Mouse (Mus musculus): ENCODE measurements around the gene Cldn22. TPM values are rescaled to one million over a fixed set of nuclear protein-coding genes. Genes with fewer than 3 reads are reported as not detected.
"Not testable (repeated sequence)": the region's sequence is repeated elsewhere in the genome, so short reads cannot be mapped to it uniquely, and the experiment has no call there.

Gene Cldn22
- polyA plus RNA-seq, 1 experiment from 2014 or later = not detected

GRCm38 (mm10) chr8:47809970-47810665 is 14.2 kb upstream of the Cldn22 start:
- Histone ChIP-seq H3K9ac (no peak overlapping the region), H3K4me3 (no peak overlapping the region), H3K4me1 (no peaks in the 10 kb centered on the region), H3K27me3 (no peaks in the 10 kb centered on the region), H3K27ac (no peak overlapping the region), H3K9me3 (no peaks in the 10 kb centered on the region), H3K4me2 (replicated peaks) (no peak overlapping the region), H3K36me3 (no peaks in the 10 kb centered on the region)
- no peak for ATAC-seq (ENCODE audit: insufficient number of reproducible peaks, insufficient read depth, low FRiP score, low TSS enrichment)
- 84% methylated on average over 14 of the region's 14 CpGs for WGBS

DNA sequence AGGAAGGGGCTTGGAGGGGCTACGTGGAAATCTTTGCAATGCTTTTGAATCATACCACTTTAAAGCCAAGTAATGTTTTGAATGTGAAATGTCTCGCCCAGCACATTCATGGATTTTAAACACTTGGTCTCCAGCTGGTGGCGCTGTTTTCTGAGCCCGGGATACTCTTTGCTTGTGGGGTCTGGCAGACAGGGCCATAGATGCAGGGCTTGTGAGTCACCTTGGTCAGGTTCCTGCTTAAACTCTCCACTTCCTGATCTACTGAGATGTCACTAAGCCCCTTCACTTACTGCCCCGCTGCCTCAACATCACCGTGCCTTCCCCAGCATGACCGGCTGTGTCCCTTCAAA is 13.6 kb upstream of the Cldn22 start:
- Histone ChIP-seq H3K9ac (no peak overlapping the region), H3K4me2 (replicated peaks) (no peak overlapping the region), H3K4me3 (no peak overlapping the region), H3K9me3 (no peaks in the 10 kb centered on the region), H3K27me3 (no peaks in the 10 kb centered on the region), H3K27ac (no peak overlapping the region), H3K4me1 (no peaks in the 10 kb centered on the region), H3K36me3 (no peaks in the 10 kb centered on the region)
- 71% methylated on average over 7 of the region's 7 CpGs for WGBS
- no peak for ATAC-seq (ENCODE audit: insufficient number of reproducible peaks, insufficient read depth, low FRiP score, low TSS enrichment)

DNA sequence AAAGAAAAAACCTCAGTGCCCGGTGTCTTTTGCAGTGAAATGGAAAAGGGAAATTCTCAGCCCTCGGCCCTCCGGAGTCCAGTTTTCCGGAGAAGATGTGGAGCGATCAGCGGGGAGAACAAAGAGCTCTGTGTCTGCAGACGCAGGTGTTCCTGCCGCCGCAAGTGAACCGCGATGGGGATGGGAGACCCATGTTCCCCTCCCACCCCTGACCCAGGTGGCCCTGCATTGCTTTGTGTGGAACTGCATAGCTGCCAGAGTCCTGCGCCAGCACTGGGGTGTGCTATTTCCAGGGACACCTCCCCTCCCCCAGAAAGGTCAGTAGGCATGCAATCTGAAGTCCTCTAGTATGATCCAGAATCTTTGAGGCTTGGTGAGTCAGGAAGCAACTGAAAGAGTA is 13.1 kb upstream of the Cldn22 start:
- Histone ChIP-seq H3K4me2 (replicated peaks) (no peak overlapping the region), H3K27me3 (no peaks in the 10 kb centered on the region), H3K9ac (no peak overlapping the region), H3K9me3 (no peaks in the 10 kb centered on the region), H3K4me1 (no peaks in the 10 kb centered on the region), H3K36me3 (no peaks in the 10 kb centered on the region), H3K27ac (no peak overlapping the region), H3K4me3 (no peak overlapping the region)
- 41% methylated on average over 12 of the region's 12 CpGs for WGBS
- ATAC-seq (ENCODE audit: insufficient number of reproducible peaks, insufficient read depth, low FRiP score, low TSS enrichment) = no peak

GRCm38 (mm10) chr8:47819034-47819433 is 5.2 kb upstream of the Cldn22 start:
- ATAC-seq (ENCODE audit: insufficient number of reproducible peaks, insufficient read depth, low FRiP score, low TSS enrichment) = no peak
- H3K9ac ChIP-seq = no peak overlapping the region
- WGBS = 87% methylated on average over 8 of the region's 8 CpGs
- H3K9me3 ChIP-seq = no peaks in the 10 kb centered on the region
- H3K36me3 ChIP-seq = no peaks in the 10 kb centered on the region
- H3K4me3 ChIP-seq = no peak overlapping the region
- H3K4me1 ChIP-seq = 0 out of 2 replicates have a peak, but pooled peaks cover under 1% of the 10 kb centered on the region
- H3K27ac ChIP-seq = no peak overlapping the region
- no peak overlapping the region for H3K4me2 ChIP-seq (replicated peaks)
- no peaks in the 10 kb centered on the region for H3K27me3 ChIP-seq

- Histone ChIP-seq H3K4me2 (replicated peaks) (no peak overlapping the region), H3K36me3 (no peaks in the 10 kb centered on the region), H3K4me3 (no peak overlapping the region), H3K9ac (no peak overlapping the region), H3K27ac (no peak overlapping the region), H3K27me3 (no peaks in the 10 kb centered on the region), H3K9me3 (no peaks in the 10 kb centered on the region), H3K4me1 (peaks cover 11% of the 10 kb centered on the region; the same call in 1 of the 2 replicates)
- 82% methylated on average over 20 of the region's 20 CpGs for WGBS
- ATAC-seq (ENCODE audit: insufficient number of reproducible peaks, insufficient read depth, low FRiP score, low TSS enrichment) = no peak
Observed at GRCm38 (mm10) chr8:47820914-47821772, 3.1 kb upstream of the Cldn22 start.

DNA sequence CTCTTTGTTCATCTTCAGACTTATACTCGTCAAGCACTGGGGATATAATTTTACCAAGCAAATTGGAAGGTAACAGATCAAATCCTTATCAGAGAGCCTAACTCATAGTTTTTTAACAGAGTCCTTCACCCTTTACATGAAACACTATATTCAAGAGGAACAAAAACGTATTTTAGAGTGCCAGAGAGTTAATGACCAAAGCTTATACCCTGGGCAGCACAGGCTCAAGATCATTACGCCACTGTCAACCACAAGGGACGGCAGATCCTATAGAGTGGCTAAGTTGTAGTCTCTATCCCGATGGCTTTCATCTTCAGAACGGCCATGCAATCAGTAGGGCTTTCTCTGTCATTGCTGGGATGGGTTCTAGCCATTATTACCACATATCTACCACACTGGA is 2.4 kb upstream of the Cldn22 start, which contains the start of gene Cldn24:
Cldn24 (plus strand) TSS at position 301 of the 400 bp plus-strand sequence.
- Histone ChIP-seq H3K36me3 (no peaks in the 10 kb centered on the region), H3K27ac (0 out of 2 replicates have a peak within 1 kb of the TSS, but pooled peaks have one; percentile 20), H3K4me3 (no peak within 1 kb of the TSS), H3K4me2 (replicated peaks) (no peak within 1 kb of the TSS), H3K4me1 (peaks cover 11% of the 10 kb centered on the region; the same call in 1 of the 2 replicates), H3K9ac (no peak within 1 kb of the TSS), H3K27me3 (no peaks in the 10 kb centered on the region), H3K9me3 (no peaks in the 10 kb centered on the region)
- no peak for ATAC-seq (ENCODE audit: insufficient number of reproducible peaks, insufficient read depth, low FRiP score, low TSS enrichment)
- WGBS = 77% methylated on average over 6 of the region's 6 CpGs

DNA sequence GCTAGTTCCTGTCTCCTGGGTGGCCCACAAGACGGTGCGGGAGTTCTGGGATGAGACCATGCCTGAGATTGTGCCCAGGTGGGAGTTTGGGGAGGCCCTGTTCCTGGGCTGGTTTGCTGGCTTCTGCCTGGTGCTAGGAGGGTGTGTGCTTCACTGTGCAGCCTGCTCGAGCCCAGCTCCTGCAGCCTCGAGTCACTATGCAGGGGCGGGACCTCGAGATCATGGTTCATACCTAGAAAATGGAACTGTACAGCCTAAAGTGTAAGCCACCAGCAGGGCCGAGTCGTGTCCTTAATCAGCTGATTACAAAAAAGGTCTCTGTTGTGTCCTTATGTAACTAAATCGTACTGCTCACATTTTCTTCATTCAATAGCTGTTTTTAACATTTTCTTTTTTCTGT is 1.7 kb upstream of the Cldn22 start:
- H3K4me3 ChIP-seq; H3K36me3 ChIP-seq; H3K27me3 ChIP-seq; H3K9ac ChIP-seq; ATAC-seq (ENCODE audit: insufficient number of reproducible peaks, insufficient read depth, low FRiP score, low TSS enrichment); H3K9me3 ChIP-seq; H3K27ac ChIP-seq; H3K4me2 ChIP-seq (replicated peaks): not testable (repeated sequence)
- 75% methylated on average over 7 of the region's 9 CpGs for WGBS
- peaks cover 11% of the 10 kb centered on the region; the same call in 1 of the 2 replicates for H3K4me1 ChIP-seq

- no peak overlapping the region for H3K4me3 ChIP-seq
- no peak for ATAC-seq (ENCODE audit: insufficient number of reproducible peaks, insufficient read depth, low FRiP score, low TSS enrichment)
- peaks cover 8% of the 10 kb centered on the region for H3K36me3 ChIP-seq
- 39% methylated on average over 10 of the region's 10 CpGs for WGBS
- no peaks in the 10 kb centered on the region for H3K9me3 ChIP-seq
- no peak overlapping the region for H3K4me2 ChIP-seq (replicated peaks)
- no peak overlapping the region; the same call in 1 of the 2 replicates for H3K27ac ChIP-seq
- peaks cover 17% of the 10 kb centered on the region for H3K4me1 ChIP-seq
- H3K27me3 ChIP-seq = no peaks in the 10 kb centered on the region
- no peak overlapping the region for H3K9ac ChIP-seq
Observed at GRCm38 (mm10) chr8:47823777-47824176, 505 bp upstream of the Cldn22 start.

DNA sequence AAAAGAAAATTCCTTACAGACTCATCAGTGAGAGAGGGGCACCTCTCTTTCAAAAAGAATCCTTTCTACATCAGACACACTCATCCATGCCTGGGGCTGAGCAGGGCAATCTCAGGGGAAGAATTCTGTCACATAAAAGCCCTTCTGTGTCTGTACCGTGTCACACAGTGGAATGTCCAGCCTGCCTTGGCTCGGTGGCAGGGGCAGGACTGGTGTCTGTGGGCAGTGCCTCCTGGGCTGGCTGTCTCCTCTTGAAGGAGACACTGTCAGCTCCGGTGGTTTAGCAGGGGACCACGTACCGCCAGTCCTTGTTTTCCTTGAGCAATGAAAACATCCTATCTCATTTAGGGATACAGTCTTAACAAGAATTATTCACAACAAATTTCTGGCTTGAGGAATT is 1.3 kb downstream of the Cldn22 start:
- H3K36me3 ChIP-seq = peaks cover 25% of the 10 kb centered on the region
- 20% methylated on average over 5 of the region's 5 CpGs for WGBS
- H3K4me2 ChIP-seq (replicated peaks) = no peak overlapping the region
- no peak overlapping the region for H3K4me3 ChIP-seq
- ATAC-seq (ENCODE audit: insufficient number of reproducible peaks, insufficient read depth, low FRiP score, low TSS enrichment) = no peak
- peaks cover 17% of the 10 kb centered on the region for H3K4me1 ChIP-seq
- H3K27ac ChIP-seq = no peak overlapping the region
- H3K9me3 ChIP-seq = no peaks in the 10 kb centered on the region
- H3K9ac ChIP-seq = no peak overlapping the region
- H3K27me3 ChIP-seq = no peaks in the 10 kb centered on the region

GRCm38 (mm10) chr8:47826911-47827310 is 2.6 kb downstream of the Cldn22 start:
- Histone ChIP-seq H3K9me3 (no peaks in the 10 kb centered on the region), H3K27me3 (no peaks in the 10 kb centered on the region), H3K4me2 (replicated peaks) (no peak overlapping the region), H3K9ac (no peak overlapping the region), H3K4me1 (peaks cover 17% of the 10 kb centered on the region), H3K27ac (no peak overlapping the region), H3K36me3 (peaks cover 34% of the 10 kb centered on the region), H3K4me3 (no peak overlapping the region)
- WGBS = 67% methylated on average over 9 of the region's 9 CpGs
- no peak for ATAC-seq (ENCODE audit: insufficient number of reproducible peaks, insufficient read depth, low FRiP score, low TSS enrichment)

GRCm38 (mm10) chr8:47832616-47833015 is 8.3 kb downstream of the Cldn22 start:
- Histone ChIP-seq H3K4me1 (peaks cover 20% of the 10 kb centered on the region), H3K9ac (no peak overlapping the region), H3K4me2 (replicated peaks) (no peak overlapping the region), H3K27ac (no peak overlapping the region), H3K4me3 (no peak overlapping the region), H3K36me3 (peaks cover 44% of the 10 kb centered on the region), H3K27me3 (no peaks in the 10 kb centered on the region), H3K9me3 (no peaks in the 10 kb centered on the region)
- 83% methylated on average over 6 of the region's 6 CpGs for WGBS
- no peak for ATAC-seq (ENCODE audit: insufficient number of reproducible peaks, insufficient read depth, low FRiP score, low TSS enrichment)

GRCm38 (mm10) chr8:47833944-47834343 is 9.7 kb downstream of the Cldn22 start:
- Histone ChIP-seq H3K4me3 (no peak overlapping the region), H3K9me3 (no peaks in the 10 kb centered on the region), H3K27ac (0 out of 2 replicates have a peak overlapping the region, but pooled peaks have one; percentile 36), H3K4me1 (peaks cover 14% of the 10 kb centered on the region; the same call in 1 of the 2 replicates), H3K9ac (no peak overlapping the region), H3K27me3 (no peaks in the 10 kb centered on the region), H3K36me3 (peaks cover 39% of the 10 kb centered on the region), H3K4me2 (replicated peaks) (no peak overlapping the region)
- whole genome bisulfite sequencing = 54% methylated on average over 1 of the region's 1 CpGs
- no peak for ATAC-seq (ENCODE audit: insufficient number of reproducible peaks, insufficient read depth, low FRiP score, low TSS enrichment)
